26 mouse cellular contexts compared by ENCODE assay signal in genomic region chr9:122626346-122626745, GRCm38 (mm10).
DNase-seq lines count a peak whose midpoint lies in the region; ATAC-seq and TF ChIP-seq lines count a peak whose summit lies in the region.
"Had no signal": no experiment of that assay in that cellular context is flagged by ENCODE, and none has a peak within 500 bp of the region (broad histone marks: within the 10 kb centered on the region; RNA-seq: fewer than 3 reads in every experiment).

No protein-coding gene starts in this region.

- in situ Hi-C loops in Patski (cut with MboI; ENCODE audit: low pct_unique_long_range_greater_than_20kb): loop anchor here (25.0 kb wide), 2 partner anchors 611 to 861 kb away; partner anchors contain the start of gene Limd1

- H3K27ac ChIP-seq in layer of hippocampus, adult 2 months: peak overlapping the region; percentile 28; the same call in 1 of the 2 replicates
- H3K27ac ChIP-seq: embryonic facial prominence, embryonic 10.5 days; embryonic facial prominence, embryonic 13.5 days; forebrain, embryonic 12.5 days; forebrain, embryonic 15.5 days; heart, embryonic 15.5 days; hindbrain, embryonic 10.5 days; hindbrain, embryonic 14.5 days had no signal

- POLR2A ChIA-PET in Patski (lab: Charles Lee): interaction anchor here (1.2 kb wide), 1 partner anchor 24 kb away, joined by 5 read pairs; no protein-coding TSS in a partner anchor

- no peak overlapping the region for H3K4me3 ChIP-seq in layer of hippocampus, adult 2 months
- H3K4me3 ChIP-seq: embryonic facial prominence, embryonic 10.5 days; embryonic facial prominence, embryonic 13.5 days; erythroblast, embryonic 14.5 days; forebrain, embryonic 12.5 days; forebrain, embryonic 15.5 days; heart, embryonic 12.5 days; heart, embryonic 15.5 days; hindbrain, embryonic 10.5 days had no signal

- CTCF ChIA-PET in Patski (lab: Charles Lee): interaction anchor here (2.4 kb wide), 1 partner anchor 11 kb away, joined by 11 read pairs; no protein-coding TSS in a partner anchor

- no peak for TF ChIP-seq CTCF in layer of hippocampus, adult 2 months (conservative IDR thresholded peaks at IDR 0.05)
- no peak for TF ChIP-seq CTCF in Patski (IDR thresholded peaks at IDR 0.05)

- no peak for DNase-seq in layer of hippocampus, adult 2 months (ENCODE audit: low spot score in 2 of 2)
- DNase-seq in layer of hippocampus, adult 11-12 months (ENCODE audit: low spot score): no peak
- DNase-seq in MN1 (ENCODE audit: low spot score) (peak; percentile 28), Patski (ENCODE audit: low read depth, low spot score) (no peak)
- no peak for DNase-seq in neural tube, embryonic 10.5 days (ENCODE audit: extremely low spot score, low spot score)
- DNase-seq in adrenal gland, postnatal 25 days: no peak
- DNase-seq: adrenal gland, postnatal 10 days; cerebellum, adult 11-12 months; cerebellum, adult 8-10 months; cerebellum, postnatal 10 days; cerebellum, postnatal 36 days; embryo, embryonic 11 days; gastrocnemius, postnatal 25 days; heart, adult 18-20 months; heart, postnatal 10 days; heart, postnatal 36 days had no signal

- ATAC-seq in Patski: peak; percentile 45
- ATAC-seq: CD4-positive, CD25-positive, alpha-beta regulatory T cell, adult 4 months; forebrain, embryonic 15.5 days had no signal

- H3K27me3 ChIP-seq in Patski: no peaks in the 10 kb centered on the region
- H3K27me3 ChIP-seq: embryonic facial prominence, embryonic 13.5 days had no signal
